Mouse (Mus musculus) cerebellum, adult 2 months (tissue): ENCODE results near the gene Cabp2. TPM values are rescaled to one million over a fixed set of nuclear protein-coding genes. Genes with fewer than 3 reads are reported as not detected.

Experiments used
- DNase-seq, 2 experiments: peaks; one replicate each; pipeline ENCODE4 v3.0.0; 2021
- H3K27ac ChIP-seq: fragments of 200-500 bp; 2 replicates; pipeline ENCODE4 v1.5.1; 2012; ENCODE audit warnings: low read length, control low read depth, inconsistent platforms; ENCODE audit not compliant: insufficient read depth
- H3K27me3 ChIP-seq: fragments of 200-500 bp; 2 replicates; pipeline ENCODE4 v1.6.1; 2012; ENCODE audit warnings: inconsistent platforms, mild to moderate bottlenecking, low read length, moderate library complexity; ENCODE audit not compliant: control insufficient read depth, insufficient read depth
- H3K4me1 ChIP-seq: fragments of 200-500 bp; 2 replicates; pipeline ENCODE4 v1.6.1; 2011; ENCODE audit warnings: low read length; ENCODE audit not compliant: control insufficient read depth, insufficient read depth
- H3K4me3 ChIP-seq: fragments of 200-500 bp; replicated peaks from 2 replicates; pipeline ENCODE3; 2011; ENCODE audit warnings: mild to moderate bottlenecking, low read depth, low read length, control low read depth; ENCODE audit not compliant: insufficient read depth
- CTCF ChIP-seq: fragments of 200-500 bp; IDR thresholded peaks from 2 replicates; pipeline ENCODE4 v1.5.1; 2011; ENCODE audit warnings: low read depth, mild to moderate bottlenecking, control low read depth, low read length, moderate library complexity, borderline replicate concordance; ENCODE audit not compliant: insufficient read depth
- POLR2A ChIP-seq: fragments of 200-500 bp; IDR thresholded peaks from 2 replicates; pipeline ENCODE4 v1.6.1; 2011; ENCODE audit warnings: low read length, control low read depth, borderline replicate concordance; ENCODE audit not compliant: insufficient read depth
- WGBS: fragments of 180-500 bp; shearing (Covaris S2); methylation state at CpG from one replicate; pipeline ENCODE4 v1.1.7; 2018; 5-methylcytosine and 5-hydroxymethylcytosine counted together
- polyA plus RNA-seq: library from polyadenylated mRNA; depleted of rRNA; stranded (reverse); fragments of >200 nt; gene quantifications from 2 replicates; pipeline ENCODE4 v1.2.3, GENCODE M21; 2012

Cabp2 gene
- polyA plus RNA-seq, 1 experiment, result 5.5 TPM

GRCm38 (mm10) chr19:4068717-4069410, 12.5 kb upstream of the Cabp2 start:
- Histone ChIP-seq H3K27ac (no peak overlapping the region), H3K4me3 (no peak overlapping the region), H3K4me1 (peaks cover 11% of the 10 kb centered on the region), H3K27me3 (no peaks in the 10 kb centered on the region)
- 71% methylated on average over 15 of the region's 15 CpGs for WGBS
- no peak for DNase-seq
- TF ChIP-seq POLR2A, result no peak
- no peak for TF ChIP-seq CTCF

- Histone ChIP-seq H3K27ac (no peak overlapping the region), H3K4me1 (peaks cover 11% of the 10 kb centered on the region), H3K27me3 (no peaks in the 10 kb centered on the region), H3K4me3 (no peak overlapping the region)
- WGBS, result 89% methylated on average over 15 of the region's 15 CpGs
- DNase-seq, result no peak
- TF ChIP-seq POLR2A, result no peak
- no peak for TF ChIP-seq CTCF
Observed at GRCm38 (mm10) chr19:4070311-4070710, 11.1 kb upstream of the Cabp2 start.

- no peak for DNase-seq
- no peak overlapping the region for H3K4me3 ChIP-seq
- no peak for TF ChIP-seq POLR2A
- no peak for TF ChIP-seq CTCF
- no peaks in the 10 kb centered on the region for H3K27me3 ChIP-seq
- no peak overlapping the region for H3K27ac ChIP-seq
- H3K4me1 ChIP-seq, result peaks cover 11% of the 10 kb centered on the region
- 92% methylated on average over 8 of the region's 8 CpGs for WGBS
Observed at GRCm38 (mm10) chr19:4070756-4071155, 10.6 kb upstream of the Cabp2 start.

- no peaks in the 10 kb centered on the region for H3K27me3 ChIP-seq
Observed at GRCm38 (mm10) chr19:4071406-4071805, 10.0 kb upstream of the Cabp2 start.

GRCm38 (mm10) chr19:4072706-4073424, 8.5 kb upstream of the Cabp2 start:
- TF ChIP-seq POLR2A (no peak), CTCF (no peak)
- H3K27ac ChIP-seq, result no peak overlapping the region
- no peak for DNase-seq
- WGBS, result 88% methylated on average over 6 of the region's 6 CpGs
- no peaks in the 10 kb centered on the region for H3K27me3 ChIP-seq
- H3K4me1 ChIP-seq, result peaks cover 14% of the 10 kb centered on the region
- no peak overlapping the region for H3K4me3 ChIP-seq

More at GRCm38 (mm10) chr19:4071406-4071805, 10.0 kb upstream of the Cabp2 start:
- Histone ChIP-seq H3K4me3 (no peak overlapping the region), H3K4me1 (peaks cover 11% of the 10 kb centered on the region), H3K27ac (peak overlapping the region; percentile 40; the same call in 1 of the 2 replicates)
- peak in 1 of 2 experiments; percentile 57 for DNase-seq
- no peak for TF ChIP-seq CTCF
- TF ChIP-seq POLR2A, result no peak
- WGBS, result 46% methylated on average over 6 of the region's 6 CpGs

GRCm38 (mm10) chr19:4075531-4075930, 5.8 kb upstream of the Cabp2 start:
- DNase-seq, result no peak
- Histone ChIP-seq H3K4me1 (peaks cover 28% of the 10 kb centered on the region), H3K4me3 (no peak overlapping the region), H3K27ac (no peak overlapping the region), H3K27me3 (no peaks in the 10 kb centered on the region)
- WGBS, result 94% methylated on average over 1 of the region's 1 CpGs
- TF ChIP-seq POLR2A (no peak), CTCF (no peak)

- peak overlapping the region; percentile 95 for H3K27ac ChIP-seq
- TF ChIP-seq CTCF (no peak), POLR2A (no peak)
- H3K4me3 ChIP-seq, result no peak overlapping the region
- H3K4me1 ChIP-seq, result peaks cover 54% of the 10 kb centered on the region
- no peaks in the 10 kb centered on the region for H3K27me3 ChIP-seq
- DNase-seq, result no peak
- WGBS, result 26% methylated on average over 1 of the region's 1 CpGs
Observed at GRCm38 (mm10) chr19:4079594-4079993, 1.8 kb upstream of the Cabp2 start.

GRCm38 (mm10) chr19:4080511-4081009, 818 bp upstream of the Cabp2 start:
- TF ChIP-seq POLR2A (no peak), CTCF (peak; percentile 56; the same call in 1 of the 2 replicates)
- WGBS, result 5% methylated on average over 8 of the region's 8 CpGs
- no peaks in the 10 kb centered on the region for H3K27me3 ChIP-seq
- H3K27ac ChIP-seq, result peak overlapping the region; percentile 95
- H3K4me1 ChIP-seq, result peaks cover 59% of the 10 kb centered on the region
- no peak overlapping the region for H3K4me3 ChIP-seq
- DNase-seq, result peak; percentile 88 to 94
